Mouse (Mus musculus) retina, adult 2 months (tissue): ENCODE data around the gene Apob.
"Not testable (repeated sequence)": the region's sequence is repeated elsewhere in the genome, so short reads cannot be mapped to it uniquely, and the experiment has no call there.

ENCODE experiments used
- DNase-seq: peaks from one replicate; pipeline ENCODE4 v3.0.0-alpha.2; 2012; ENCODE audit warnings: low read depth, low spot score

Gene Apob

DNA sequence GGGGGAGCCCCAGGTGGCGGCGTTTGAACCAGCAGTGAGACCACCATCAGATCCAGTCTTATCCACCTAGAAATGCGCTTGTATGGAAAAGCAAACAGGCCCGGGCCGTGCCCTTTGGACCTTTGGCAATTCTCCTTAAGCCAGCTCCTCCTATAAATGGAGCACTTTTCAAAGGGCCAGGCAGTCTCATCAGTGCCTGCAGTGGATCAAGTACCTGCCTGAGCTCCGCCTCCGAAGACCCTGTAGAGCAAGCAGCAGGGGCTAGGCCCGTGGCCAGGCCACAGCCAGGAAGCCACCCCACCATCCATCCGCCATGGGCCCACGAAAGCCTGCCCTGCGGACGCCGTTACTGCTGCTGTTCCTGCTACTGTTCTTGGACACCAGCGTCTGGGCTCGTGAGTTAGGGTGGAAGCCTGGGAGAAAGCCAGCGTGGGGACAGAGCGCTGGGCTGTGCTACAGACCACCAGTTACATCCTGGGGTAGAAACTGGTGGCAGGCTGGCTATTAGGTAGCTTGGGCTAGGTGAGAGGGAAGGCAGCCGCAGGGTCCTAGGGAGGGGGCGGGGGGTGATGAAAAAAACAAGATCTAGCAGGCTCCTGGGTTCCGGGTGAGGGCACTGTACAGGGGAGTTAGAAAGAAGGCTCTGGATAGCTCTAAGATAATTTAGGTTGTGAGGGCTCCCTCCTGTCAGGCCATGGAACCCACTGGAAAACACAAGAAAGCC, at the start of gene Apob:
Apob (plus strand) TSS at position 183 of the 724 bp plus-strand sequence.
- DNase-seq, result no peak

DNA sequence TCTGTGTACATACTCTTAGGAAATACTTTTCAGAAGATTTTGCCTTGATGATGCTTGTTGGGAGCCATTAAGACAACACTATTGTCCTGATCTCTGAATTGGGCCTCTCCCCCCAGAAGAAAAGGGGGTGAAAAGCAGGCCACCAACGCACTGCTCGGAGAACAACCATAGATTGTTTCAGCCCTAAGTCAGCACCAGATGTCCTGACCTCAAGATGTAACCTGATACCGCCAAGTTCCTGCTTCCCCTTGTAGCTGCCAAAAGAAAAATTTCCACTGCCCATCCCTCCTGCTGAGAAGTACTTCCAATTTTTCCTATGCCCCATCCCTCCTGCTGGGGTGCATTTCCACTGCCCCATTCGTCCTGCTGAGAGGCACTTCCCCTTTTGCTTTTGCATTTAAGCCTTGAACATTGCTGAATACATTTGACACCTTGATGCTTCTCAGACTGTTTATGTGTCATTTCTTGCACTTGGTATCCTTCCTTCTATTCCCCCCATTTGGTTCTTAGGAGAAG, 45.0 kb upstream of the Apob start:
- no peak for DNase-seq

DNA sequence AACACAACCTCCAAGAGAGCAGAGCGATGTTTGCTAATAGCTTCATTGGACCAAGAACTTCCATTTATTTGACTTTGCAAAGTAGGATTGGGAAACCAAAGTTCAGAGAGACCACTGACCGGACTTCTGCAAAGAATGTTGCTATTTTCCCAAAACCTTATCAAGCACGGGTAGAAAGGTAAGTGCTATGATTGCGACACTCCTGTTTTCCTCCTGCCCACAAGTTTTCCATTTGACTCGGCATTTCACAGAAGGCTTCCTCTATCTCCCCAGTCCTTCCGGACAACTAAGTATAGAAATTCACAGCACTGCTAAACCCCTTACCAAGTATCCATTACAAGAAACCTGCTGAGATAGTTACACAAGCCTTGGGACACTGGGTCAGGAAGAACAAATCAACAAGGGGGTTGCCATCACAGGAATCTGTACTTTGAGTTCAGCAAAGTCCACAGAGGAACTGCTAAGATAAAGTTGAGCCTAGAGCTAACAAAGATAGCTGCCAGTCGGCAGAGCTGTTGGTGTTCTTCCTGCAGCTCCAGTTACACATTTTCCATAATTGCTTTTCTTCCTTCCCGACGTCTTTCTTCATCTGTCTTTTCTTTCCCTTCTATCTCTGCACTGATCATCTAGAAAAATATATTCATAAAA, 27.2 kb upstream of the Apob start:
- no peak for DNase-seq

DNA sequence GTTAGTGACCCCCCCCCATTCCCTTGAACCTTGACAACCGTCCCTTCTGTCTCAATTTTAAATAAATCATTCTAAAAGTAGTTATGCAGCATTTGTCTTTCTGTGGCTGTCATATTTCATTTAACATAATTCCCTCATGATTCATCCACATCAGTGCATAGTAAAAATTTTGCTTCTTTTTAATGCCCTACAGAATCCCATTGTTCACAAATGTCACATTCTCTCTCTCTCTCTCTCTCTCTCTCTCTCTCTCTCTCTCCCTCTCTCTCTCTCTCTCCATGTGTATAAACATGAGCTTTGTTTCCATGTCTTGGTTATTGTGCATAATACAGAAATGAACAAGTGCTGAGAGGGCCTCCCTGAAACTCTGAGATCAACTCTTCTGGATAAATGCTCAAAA, 18.6 kb upstream of the Apob start:
- DNase-seq, result no peak

DNA sequence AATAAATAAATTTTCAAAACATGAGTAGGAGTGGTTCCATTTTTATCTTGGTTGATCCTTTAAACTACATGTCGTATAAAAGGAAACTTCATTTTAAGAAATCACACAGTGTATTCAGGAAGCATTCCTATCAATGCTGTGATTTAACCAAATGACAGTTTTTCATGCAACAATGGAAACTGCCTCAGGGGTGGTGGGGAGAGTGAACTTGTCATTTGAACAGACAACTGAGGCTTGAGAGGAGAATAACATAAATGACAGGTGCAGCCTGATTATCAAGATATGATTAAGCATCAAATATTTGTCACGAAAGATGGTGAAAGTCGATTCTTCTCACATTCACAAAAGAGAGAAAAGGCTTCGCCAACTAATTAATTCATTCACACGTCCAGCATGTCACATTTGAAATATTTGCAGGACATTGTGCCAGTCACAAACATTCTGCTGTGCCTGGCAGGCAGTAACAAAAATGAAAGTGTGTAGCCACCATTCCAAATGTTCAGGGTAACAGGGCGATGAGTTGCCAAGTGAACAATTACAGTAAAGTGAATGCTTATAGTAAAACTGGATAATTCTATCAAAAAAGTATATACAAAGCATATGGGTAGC, 18.0 kb upstream of the Apob start:
- no peak for DNase-seq

DNA sequence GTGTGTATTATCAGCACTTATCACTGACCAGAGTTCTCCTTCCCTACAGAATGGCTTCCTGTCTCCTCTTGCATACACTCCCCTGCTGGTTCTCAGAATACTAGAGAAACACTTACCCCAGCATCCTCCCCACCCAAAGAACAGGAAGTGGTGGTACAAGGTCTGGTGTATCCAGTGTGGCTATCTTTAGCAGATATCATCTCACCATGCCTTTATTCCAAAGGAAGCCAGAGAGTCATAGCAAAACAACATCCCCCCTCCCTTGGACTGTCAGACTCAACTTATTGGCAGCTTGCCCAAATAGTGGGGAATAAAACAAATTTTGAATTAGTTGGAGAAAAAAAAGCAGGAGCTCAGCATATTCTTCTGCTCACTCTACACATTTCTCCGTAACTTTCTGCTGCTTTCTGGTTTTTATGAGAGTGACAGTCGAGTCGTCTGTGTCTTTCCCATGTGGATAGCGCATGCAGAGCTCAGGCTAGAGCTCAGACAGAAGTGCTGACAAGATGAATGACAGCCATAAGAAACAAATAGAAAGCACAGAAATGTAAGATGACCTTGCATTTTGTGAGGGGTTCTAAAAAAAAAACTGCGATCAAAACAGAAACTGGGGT, 15.0 kb upstream of the Apob start:
- DNase-seq, result no peak

DNA sequence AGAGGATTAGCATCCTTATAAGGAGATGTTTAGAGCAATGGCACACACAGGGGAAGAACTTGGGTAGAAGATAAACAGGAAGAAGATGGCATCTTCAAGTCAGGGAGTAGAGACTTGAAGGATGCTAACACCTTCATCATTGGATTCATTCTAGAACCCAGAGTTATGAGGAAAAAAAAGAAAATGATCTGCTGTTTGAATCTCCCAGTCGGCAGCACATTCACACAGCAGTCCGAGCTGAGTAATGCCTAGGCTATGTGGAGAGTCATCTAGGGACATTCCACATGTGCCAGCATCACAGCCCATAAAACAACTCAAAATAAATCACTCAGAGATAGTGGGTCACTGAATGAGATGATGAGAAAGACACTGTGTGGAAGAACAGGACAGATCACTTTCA, 10.2 kb upstream of the Apob start:
- no peak for DNase-seq

DNA sequence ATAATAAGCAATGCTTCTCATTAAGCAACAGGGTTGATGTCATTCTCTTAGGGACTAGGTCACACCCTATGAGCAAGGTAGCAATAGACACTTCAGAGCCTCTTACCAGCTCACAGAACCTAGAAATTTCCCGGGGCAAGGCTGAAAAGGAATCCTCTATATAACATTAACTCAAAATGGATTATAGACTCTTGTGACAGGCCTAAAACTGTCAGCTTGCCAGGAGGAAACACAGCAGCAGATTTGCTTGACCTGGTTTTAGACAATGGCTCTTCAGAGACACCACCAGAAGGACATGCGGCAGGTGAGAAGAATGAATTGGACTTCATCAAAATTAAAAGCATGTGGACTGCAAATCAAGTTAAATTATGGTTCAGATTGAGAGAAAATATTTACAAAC, 7.1 kb upstream of the Apob start:
- DNase-seq, result no peak

DNA sequence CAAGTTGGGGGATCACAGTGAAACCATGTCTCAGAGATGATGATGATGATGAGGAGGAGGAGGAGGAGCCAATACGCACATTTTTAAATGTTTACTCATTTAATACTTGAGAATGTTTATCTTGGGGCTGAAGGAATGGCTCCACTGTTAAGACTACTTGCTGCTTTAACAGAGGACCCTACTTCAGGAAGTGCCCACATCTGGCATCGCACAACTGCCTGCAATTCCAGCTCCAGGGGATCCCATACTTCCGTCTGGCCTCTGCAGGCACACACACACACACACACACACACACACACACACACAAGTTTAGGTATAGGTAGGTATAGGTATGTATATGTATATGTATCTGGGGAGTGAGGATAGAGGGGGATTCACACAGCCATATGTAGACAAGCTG, 6.6 kb upstream of the Apob start:
- DNase-seq, result no peak

DNA sequence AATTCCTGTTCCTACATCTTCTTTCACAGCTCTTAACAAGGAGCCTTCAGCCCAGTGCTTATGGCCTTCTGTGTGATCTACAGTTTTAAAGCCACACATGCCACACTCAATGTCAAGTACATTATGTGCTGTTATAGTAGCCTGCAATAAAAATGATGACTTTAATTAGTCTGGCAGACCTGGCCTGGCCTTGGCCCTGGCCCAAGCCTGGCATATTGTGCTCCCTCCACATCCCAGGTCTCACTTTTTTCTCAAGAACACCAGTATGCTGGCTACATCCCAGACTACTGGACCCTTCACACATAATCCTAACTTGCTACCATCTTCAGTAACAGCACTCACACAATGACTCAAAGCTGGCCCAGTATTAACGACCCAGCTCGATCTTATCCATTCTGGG, 5.7 kb upstream of the Apob start:
- DNase-seq, result no peak

DNA sequence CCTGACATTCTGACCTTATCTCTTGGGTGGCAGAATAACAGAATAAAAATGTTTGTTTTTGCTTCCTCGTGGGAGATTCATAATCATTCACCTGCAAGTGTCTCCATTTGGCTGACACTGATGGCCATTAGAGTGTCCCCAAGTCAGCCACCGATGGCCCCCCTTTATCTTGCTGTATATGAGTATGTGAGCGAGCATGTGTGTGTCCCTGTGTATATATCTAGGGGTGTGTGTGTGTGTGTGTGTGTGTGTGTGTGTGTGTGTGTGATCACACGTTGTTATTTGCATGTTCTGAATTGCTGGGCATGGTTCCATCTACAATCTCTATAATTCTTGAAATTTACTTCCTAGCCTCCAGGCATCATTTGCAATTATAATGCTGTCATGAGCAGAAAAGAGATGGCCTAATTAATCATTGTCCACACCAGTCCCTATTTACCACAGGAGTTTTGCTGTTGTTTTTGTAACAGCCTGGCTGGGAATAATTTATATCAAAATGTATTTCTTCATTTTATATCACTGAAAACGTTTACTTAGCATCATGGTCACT, 3.6 kb upstream of the Apob start:
- no peak for DNase-seq

DNA sequence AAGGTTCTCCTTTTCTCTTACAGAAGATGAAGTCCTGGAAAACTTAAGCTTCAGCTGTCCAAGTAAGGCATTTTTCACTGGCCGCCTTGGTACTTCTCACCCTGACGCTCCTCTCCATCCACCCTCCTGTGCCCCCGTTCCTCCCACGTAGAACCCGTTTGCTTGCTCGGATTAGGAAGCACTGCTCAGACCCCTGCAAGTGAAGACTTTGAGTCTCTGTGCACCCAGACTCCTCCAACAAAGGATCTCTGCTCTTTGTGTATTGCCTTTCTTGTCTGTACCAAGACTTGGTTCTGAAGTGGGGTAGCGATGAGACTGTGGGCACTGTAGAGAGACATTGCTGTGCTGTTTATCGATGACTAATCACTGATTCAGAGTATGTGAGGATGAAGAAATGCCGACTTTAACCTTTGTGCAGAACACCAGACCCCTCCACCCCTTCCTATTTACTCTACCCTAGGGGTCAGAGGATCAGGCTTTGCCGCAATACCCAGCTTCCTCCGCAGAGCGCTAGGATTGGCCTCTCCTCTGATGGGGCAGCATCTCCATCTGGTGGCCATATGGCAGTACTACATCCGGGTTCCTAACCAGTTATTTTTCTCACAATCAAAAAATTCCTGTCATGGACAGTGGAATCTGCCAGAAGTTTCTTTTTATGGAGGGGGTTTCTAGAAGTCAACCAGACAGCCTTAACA, 889 bp downstream of the Apob start:
- DNase-seq, result peak; percentile 20

DNA sequence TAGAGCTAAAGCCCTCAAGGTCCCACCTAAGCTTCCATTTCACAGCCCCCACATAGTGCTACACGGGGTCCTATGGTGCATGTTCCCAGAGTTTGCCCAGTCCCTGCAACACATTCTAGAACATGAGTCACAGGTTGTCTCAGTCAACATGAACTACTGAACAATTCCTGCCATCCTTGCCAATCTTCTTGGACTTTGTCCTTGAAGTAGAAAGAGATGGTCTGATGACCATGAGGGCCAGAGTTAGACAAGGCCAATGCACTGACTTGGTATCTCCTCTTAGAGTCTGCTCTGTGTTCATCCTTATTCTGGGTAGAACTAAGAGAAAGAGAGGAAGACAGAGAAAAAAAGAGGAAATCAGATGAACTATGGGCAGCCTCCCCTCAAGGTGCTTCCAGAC, 7.0 kb downstream of the Apob start:
- DNase-seq, result no peak

DNA sequence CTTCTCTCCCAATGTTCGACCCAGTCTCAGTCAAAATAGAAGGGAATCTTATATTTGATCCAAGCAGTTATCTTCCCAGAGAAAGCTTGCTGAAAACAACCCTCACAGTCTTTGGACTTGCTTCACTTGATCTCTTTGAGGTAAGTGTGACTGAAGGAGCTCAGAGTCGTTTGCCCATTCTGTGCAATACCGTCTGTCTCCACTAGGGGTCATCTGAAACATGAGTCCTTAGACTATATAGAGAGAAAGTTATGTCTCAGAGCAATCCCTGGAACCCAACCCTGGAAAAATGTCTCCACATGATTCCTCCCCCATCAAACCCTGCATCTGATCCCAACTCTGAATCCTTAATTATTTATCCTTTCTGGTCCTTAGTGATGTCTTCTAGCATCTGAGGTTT, 13.4 kb downstream of the Apob start:
- peak; percentile 40 for DNase-seq

DNA sequence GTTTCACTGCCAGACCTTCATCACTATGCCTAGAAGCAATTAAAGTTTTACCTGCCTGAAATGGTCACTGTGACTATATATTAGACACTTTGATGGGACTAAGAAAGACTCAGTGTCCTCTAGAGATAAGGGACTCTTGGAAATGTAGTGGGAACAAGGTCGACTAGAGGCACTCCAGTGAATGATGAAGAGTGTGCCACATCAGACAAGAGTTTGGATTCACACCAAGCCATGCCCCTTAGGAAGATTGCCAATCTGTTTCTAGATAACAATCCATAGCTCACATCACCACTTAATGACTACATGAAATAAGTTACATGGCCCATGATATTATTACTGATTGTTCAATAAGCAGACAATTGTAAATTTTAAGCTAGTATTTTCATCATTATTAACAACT, 14.1 kb downstream of the Apob start:
- no peak for DNase-seq

DNA sequence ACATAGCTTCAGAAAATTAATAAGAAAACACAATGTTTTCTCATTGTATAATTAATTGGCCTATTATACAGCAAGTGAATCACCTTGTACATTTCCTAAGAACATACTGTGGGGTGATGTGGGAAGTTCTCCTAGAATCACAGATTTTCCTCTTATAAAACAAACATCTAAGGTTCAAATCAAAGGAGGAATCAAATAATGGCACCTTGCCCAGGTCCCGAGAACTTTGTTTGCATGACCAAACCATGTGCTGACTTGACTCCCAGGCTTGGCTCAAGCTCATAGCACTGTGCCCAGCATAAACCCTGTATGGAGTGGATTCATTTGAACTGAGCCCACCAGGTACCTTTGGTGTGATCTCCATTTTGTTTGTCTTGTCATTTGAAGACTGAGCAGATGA, 43.5 kb downstream of the Apob start:
- no peak for DNase-seq

DNA sequence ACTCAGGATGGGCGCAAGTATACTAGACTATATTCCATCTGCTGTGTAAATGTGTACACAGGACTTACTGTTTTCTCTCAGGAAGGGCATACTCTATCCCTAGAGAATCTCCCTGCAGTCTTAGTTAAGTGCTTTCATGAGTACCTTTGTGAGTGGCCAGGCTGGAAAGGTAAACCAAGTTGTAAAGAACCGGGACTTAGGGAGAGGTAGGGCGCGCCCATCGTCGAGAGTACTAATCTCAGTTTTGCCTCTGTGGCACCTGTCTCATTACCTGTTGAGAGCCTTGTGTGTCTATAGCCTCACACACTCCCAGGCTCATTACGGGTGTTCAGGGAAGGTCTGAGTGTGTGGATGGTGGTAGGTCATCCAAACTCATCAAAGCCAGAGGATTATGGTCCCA, 52.1 kb downstream of the Apob start:
- DNase-seq, result no peak

DNA sequence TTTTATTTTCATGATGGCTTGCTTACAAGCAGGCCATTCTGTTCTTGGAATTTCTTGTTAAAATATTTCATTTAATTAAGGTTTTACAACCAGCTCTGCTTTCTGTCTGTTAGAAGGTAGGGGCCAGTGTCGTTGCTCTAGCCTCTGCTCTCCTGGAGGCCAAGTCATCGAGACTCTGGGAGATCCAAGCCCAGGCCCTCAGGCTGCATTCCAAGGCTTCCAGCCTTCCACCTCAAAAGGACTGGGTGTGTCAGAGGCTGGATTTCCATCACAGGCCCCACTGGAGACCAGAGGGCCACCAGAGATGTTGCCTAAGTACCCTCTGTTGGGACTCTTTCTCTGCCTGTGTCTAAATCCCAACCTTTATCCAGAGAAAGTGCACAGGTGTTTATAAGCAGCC, 52.6 kb downstream of the Apob start:
- no peak for DNase-seq

DNA sequence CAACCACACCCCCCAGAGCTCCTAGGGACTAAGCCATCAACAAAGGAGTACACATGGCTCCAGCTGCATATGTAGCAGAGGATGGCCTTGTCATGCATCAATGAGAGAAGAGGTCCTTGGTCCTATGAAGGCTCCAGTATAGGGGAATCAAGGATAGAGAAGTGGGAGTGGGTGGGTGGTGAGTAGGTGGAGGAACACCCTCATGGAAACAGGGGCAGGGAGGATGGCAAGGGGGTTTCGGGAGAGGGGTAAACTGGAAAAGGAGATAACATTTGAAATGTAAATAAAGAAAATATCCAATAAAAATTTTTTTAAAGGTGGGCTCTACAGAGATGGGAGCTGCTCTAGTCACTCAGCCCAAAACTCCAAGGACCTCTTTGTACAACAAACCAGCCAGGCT, 53.7 kb downstream of the Apob start:
- not testable (repeated sequence) for DNase-seq

DNA sequence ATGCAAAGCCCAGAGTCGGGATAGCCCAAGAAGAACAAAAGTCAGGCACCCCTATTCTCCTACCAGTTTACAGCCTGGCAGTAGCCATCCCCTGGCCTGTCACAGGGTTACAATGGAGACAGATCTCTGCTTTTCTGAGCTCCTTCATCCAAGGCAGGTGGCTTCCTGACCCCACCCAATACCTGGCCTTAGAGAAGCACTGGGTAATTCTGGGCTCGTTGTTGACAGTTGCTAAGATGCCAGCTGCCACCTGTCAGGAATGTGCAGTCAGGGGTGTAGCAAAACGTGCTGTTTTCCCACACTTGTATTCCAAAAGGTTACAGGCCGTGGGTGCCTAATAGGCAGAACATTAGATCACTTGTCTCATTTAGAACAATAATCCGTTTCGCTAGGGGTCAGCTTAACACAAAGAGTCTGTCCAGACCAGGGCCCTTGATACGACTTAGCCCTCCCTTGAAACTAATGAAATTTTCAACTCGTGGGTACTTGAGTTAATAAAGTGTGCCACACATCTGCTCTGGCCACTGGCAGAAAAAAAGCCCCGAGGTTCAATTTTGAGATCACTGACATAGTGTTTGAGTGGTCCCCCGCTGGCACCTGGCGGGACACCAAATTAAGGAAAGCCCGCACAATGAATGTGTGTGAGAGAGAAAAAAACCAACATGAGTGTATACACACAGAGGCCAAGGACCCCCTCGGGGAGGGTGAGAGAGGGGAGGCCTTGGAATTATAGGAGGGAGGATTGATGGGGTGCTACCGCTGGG, 54.3 kb downstream of the Apob start:
- no peak for DNase-seq

DNA sequence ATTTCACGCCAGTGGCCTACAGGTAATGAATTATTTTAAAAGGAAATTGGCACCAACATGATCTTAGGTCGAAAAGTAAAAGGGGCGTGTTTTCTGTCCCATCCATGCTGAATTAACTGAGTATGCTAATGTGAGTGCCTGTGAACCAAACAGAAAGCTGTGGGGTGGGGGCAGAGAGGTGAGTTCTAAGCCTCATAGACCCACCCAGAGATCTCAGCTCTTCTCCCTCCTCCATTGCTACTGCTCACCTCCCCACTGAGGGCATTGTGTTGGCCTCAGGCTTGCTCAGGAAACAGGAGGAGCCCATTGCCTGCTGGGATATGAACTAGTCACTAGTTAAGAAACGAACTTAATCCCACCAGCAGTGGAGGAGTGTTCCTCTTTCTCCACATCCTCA, 54.9 kb downstream of the Apob start:
- no peak for DNase-seq
